Mouse (Mus musculus): ENCODE measurements around the gene B3gntl1.

B3gntl1 gene

GRCm38 (mm10) chr11:121698381-121698955 is 25.5 kb upstream of the B3gntl1 start:
- no peak for TF ChIP-seq GATA4 (IDR thresholded peaks at IDR 0.05; ENCODE audit: insufficient replicate concordance, low read length)

DNA sequence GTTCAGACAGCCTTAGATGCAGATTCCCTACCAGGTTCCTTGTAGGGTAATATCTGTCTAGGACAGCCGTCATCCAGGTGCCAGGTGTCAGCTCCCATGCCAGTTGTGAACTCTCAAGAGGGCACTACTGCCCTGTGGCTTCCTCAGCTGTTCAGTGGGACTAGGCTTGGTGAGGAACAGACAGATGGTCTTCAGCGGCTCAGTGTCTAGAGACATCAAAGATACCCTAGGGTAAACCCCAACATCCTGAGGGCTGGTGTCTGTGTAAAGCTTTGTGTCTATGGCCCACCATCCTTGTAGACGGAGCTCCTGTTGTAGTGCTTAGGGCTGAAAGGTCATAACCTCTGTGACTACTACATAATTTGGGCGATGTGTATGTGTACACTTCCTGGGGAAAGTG is 24.3 kb upstream of the B3gntl1 start:
- TF ChIP-seq GATA4 (IDR thresholded peaks at IDR 0.05; ENCODE audit: insufficient replicate concordance, low read length): no peak

DNA sequence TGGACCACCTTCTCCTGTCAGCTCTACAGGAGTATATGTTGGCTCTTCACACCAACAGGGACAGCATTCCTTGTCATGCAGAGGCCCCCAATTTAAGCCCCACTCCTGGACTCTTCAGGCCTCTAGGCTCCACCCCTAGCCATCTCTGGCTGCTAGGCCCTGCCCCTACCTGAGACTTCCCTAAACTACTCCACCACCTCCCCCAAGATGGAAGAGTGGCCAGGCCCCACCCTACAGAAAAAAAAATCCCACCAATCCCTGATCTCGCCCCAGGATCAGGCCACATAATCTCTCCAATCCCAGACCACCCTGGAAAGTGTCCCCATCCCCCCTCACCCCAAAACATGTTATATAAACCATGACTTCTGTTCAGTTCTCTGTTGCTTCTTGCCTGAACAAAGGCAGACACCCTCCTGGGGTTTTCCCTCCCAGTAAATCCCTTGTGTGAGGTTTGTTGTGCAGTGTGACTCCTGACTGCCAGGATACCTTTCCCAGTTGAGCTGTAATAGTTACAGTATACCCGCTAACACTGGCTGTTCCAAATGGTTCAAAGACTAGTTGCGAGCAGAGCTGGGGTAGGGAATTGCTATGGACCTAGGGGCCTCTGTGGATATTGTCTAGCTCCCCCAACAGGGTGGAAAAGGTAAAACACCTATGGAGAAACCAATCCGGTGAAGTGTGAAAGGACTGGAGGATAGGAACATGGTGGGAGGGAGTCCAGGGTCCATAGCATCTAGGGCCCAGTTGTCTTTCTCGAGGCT is 22.5 kb upstream of the B3gntl1 start:
- no peak for TF ChIP-seq GATA4 (IDR thresholded peaks at IDR 0.05; ENCODE audit: insufficient replicate concordance, low read length)

DNA sequence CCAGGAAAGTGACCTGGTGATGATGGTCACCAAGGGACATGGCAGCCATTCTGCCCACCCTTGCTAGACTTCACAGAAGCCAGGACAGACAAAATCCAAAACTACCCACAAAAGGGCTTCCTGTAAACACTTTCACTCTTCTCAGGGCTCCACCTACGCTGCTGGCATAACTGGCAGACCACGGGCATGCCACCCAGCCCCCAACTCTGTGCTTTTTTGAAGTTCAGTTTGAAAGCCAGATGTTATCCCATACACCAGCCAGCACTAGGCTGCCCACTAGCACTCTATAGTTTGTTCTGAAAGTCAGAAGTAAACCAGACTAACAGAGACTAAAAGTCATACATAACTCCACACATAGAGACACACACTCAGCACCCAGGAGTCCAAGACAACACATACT is 15.1 kb upstream of the B3gntl1 start:
- TF ChIP-seq GATA4 (IDR thresholded peaks at IDR 0.05; ENCODE audit: insufficient replicate concordance, low read length): no peak

- peak; percentile 27; the same call in 1 of the 2 replicates for TF ChIP-seq GATA4 (IDR thresholded peaks at IDR 0.05; ENCODE audit: insufficient replicate concordance, low read length)
Observed at GRCm38 (mm10) chr11:121686674-121687073, 13.7 kb upstream of the B3gntl1 start.

- TF ChIP-seq GATA4 (IDR thresholded peaks at IDR 0.05; ENCODE audit: insufficient replicate concordance, low read length): no peak
Observed at GRCm38 (mm10) chr11:121686091-121686490, 13.1 kb upstream of the B3gntl1 start.

- no peak for TF ChIP-seq GATA4 (IDR thresholded peaks at IDR 0.05; ENCODE audit: insufficient replicate concordance, low read length)
Observed at GRCm38 (mm10) chr11:121685491-121686001, 12.6 kb upstream of the B3gntl1 start.

- no peak for TF ChIP-seq GATA4 (IDR thresholded peaks at IDR 0.05; ENCODE audit: insufficient replicate concordance, low read length)
Observed at GRCm38 (mm10) chr11:121683243-121683642, 10.3 kb upstream of the B3gntl1 start.

DNA sequence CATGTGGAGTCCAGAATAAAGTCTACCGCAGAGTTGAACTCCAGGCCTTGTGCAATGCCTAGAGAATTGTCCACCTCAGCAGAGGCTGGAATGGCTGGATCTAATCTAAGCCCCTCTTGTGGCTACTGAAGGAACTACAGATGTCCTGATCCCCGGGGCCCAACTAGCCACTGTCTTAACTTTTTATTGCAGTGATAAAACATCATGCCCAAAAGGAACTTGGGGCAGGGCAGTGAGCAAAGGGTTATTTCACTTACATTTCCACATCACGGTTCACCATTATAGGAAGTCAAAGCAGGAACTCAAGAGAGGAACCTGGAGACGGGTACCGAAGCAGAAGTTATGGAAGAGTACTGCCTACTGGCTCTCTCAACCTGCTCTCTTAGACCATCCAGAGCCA is 7.8 kb upstream of the B3gntl1 start:
- TF ChIP-seq GATA4 (IDR thresholded peaks at IDR 0.05; ENCODE audit: insufficient replicate concordance, low read length): no peak

DNA sequence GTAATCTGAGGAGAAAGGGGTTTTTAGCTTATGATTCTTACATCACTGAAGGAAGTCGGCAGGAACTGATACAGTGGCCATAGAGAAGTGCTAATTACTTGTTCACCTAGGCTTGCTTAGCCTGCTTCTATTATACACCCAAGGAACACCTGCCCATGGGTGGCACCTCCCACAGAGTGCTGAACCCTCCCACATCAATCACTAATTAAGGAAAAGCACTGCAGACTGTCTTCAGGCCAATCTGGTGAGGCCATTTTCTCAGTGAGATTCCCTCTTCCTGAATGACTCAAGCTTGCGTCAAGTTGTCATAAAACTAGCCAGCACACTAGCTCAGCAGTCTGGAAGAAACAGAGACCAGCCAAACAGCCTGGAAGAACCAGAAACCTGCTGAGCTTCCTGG is 6.6 kb upstream of the B3gntl1 start:
- no peak for TF ChIP-seq GATA4 (IDR thresholded peaks at IDR 0.05; ENCODE audit: insufficient replicate concordance, low read length)

- no peak for TF ChIP-seq GATA4 (IDR thresholded peaks at IDR 0.05; ENCODE audit: insufficient replicate concordance, low read length)
Observed at GRCm38 (mm10) chr11:121676836-121677235, 3.9 kb upstream of the B3gntl1 start.

- no peak for TF ChIP-seq GATA4 (IDR thresholded peaks at IDR 0.05; ENCODE audit: insufficient replicate concordance, low read length)
Observed at GRCm38 (mm10) chr11:121673629-121674028, 676 bp upstream of the B3gntl1 start.

- TF ChIP-seq GATA4 (IDR thresholded peaks at IDR 0.05; ENCODE audit: insufficient replicate concordance, low read length): no peak
Observed at GRCm38 (mm10) chr11:121672312-121672989, 502 bp downstream of the B3gntl1 start.

- no peak for TF ChIP-seq GATA4 (IDR thresholded peaks at IDR 0.05; ENCODE audit: insufficient replicate concordance, low read length)
Observed at GRCm38 (mm10) chr11:121670926-121671325, 2.0 kb downstream of the B3gntl1 start.

DNA sequence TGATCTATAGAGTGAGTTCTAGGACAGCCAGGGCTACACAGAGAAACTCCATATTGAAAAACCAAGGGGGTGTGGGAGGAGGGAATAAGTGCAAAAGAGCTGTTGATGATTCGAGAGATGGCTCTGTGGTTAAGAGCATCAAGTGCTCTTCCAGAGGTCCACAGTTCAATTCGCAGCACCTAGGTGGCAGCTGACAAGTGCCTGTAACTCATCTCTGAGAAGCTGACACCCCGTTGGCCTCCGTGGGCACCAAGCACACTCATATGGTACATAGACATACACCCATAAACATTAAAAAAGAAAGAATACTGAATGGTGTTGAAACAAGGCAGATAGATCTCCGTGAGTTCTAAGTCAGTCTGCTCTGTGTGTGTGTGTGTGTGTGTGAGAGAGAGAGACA is 4.2 kb downstream of the B3gntl1 start:
- TF ChIP-seq GATA4 (IDR thresholded peaks at IDR 0.05; ENCODE audit: insufficient replicate concordance, low read length): no peak

GRCm38 (mm10) chr11:121667541-121667940 is 5.4 kb downstream of the B3gntl1 start:
- TF ChIP-seq GATA4 (IDR thresholded peaks at IDR 0.05; ENCODE audit: insufficient replicate concordance, low read length): no peak
